Mouse (Mus musculus): ENCODE data around the gene Dpysl5. TPM values are rescaled to one million over a fixed set of nuclear protein-coding genes. Genes with fewer than 3 reads are reported as not detected.

Gene Dpysl5
- polyA plus RNA-seq, 1 experiment from 2014 or later = 91.8 TPM

GRCm38 (mm10) chr5:30762815-30763510, 51.6 kb downstream of the Dpysl5 start:
- no peak overlapping the region for H3K4me3 ChIP-seq (ENCODE audit: low read depth, low read length)
- peak overlapping the region; percentile 73 for H3K27ac ChIP-seq (ENCODE audit: low read depth, low read length)

GRCm38 (mm10) chr5:30763511-30763830, 52.1 kb downstream of the Dpysl5 start:
- Histone ChIP-seq H3K9ac (ENCODE audit: low read length) (peak overlapping the region; percentile 9; the same call in 1 of the 2 replicates), H3K9me3 (ENCODE audit: control insufficient read depth, low read length) (no peaks in the 10 kb centered on the region), H3K4me3 (ENCODE audit: low read depth, low read length) (no peak overlapping the region), H3K27me3 (ENCODE audit: control insufficient read depth, insufficient read depth, low read length) (no peaks in the 10 kb centered on the region), H3K27ac (ENCODE audit: low read depth, low read length) (peak overlapping the region; percentile 73; the same call in 1 of the 2 replicates), H3K4me1 (replicated peaks; ENCODE audit: control insufficient read depth, insufficient read depth, low read length) (peaks cover 12% of the 10 kb centered on the region), H3K4me2 (ENCODE audit: low read depth, low read length, severe bottlenecking) (no peak overlapping the region), H3K36me3 (ENCODE audit: control insufficient read depth, insufficient read depth, low read length) (no peaks in the 10 kb centered on the region)
- 61% methylated on average over 5 of the region's 5 CpGs for whole genome bisulfite sequencing
- DNase-seq (ENCODE audit: low spot score) (no peak), ATAC-seq (replicated peaks; ENCODE audit: low FRiP score) (no peak; the same call in 1 of the 2 replicates)

More at GRCm38 (mm10) chr5:30762815-30763510, 51.6 kb downstream of the Dpysl5 start:
- Histone ChIP-seq H3K4me2 (ENCODE audit: low read depth, low read length, severe bottlenecking) (0 out of 2 replicates have a peak overlapping the region, but pooled peaks have one; percentile 3), H3K27me3 (ENCODE audit: control insufficient read depth, insufficient read depth, low read length) (no peaks in the 10 kb centered on the region), H3K4me1 (replicated peaks; ENCODE audit: control insufficient read depth, insufficient read depth, low read length) (peaks cover 12% of the 10 kb centered on the region), H3K36me3 (ENCODE audit: control insufficient read depth, insufficient read depth, low read length) (no peaks in the 10 kb centered on the region), H3K9me3 (ENCODE audit: control insufficient read depth, low read length) (no peaks in the 10 kb centered on the region), H3K9ac (ENCODE audit: low read length) (no peak overlapping the region)
- ATAC-seq (replicated peaks; ENCODE audit: low FRiP score) (no peak; the same call in 1 of the 2 replicates), DNase-seq (ENCODE audit: low spot score) (no peak)
- 51% methylated on average over 14 of the region's 14 CpGs for WGBS

- peaks cover 12% of the 10 kb centered on the region for H3K4me1 ChIP-seq (replicated peaks; ENCODE audit: control insufficient read depth, insufficient read depth, low read length)
- no peaks in the 10 kb centered on the region for H3K27me3 ChIP-seq (ENCODE audit: control insufficient read depth, insufficient read depth, low read length)
- H3K27ac ChIP-seq (ENCODE audit: low read depth, low read length) = 0 out of 2 replicates have a peak overlapping the region, but pooled peaks have one; percentile 15
- ATAC-seq (replicated peaks; ENCODE audit: low FRiP score) = no peak
- no peak overlapping the region for H3K4me3 ChIP-seq (ENCODE audit: low read depth, low read length)
- H3K4me2 ChIP-seq (ENCODE audit: low read depth, low read length, severe bottlenecking) = no peak overlapping the region
- 74% methylated on average over 12 of the region's 12 CpGs for WGBS
- no peak for DNase-seq (ENCODE audit: low spot score)
- no peaks in the 10 kb centered on the region for H3K9me3 ChIP-seq (ENCODE audit: control insufficient read depth, low read length)
- H3K36me3 ChIP-seq (ENCODE audit: control insufficient read depth, insufficient read depth, low read length) = no peaks in the 10 kb centered on the region
- H3K9ac ChIP-seq (ENCODE audit: low read length) = no peak overlapping the region; the same call in 1 of the 2 replicates
Measured at GRCm38 (mm10) chr5:30765596-30766370, 54.4 kb downstream of the Dpysl5 start.

- WGBS = 82% methylated on average over 4 of the region's 4 CpGs
- H3K4me1 ChIP-seq (replicated peaks; ENCODE audit: control insufficient read depth, insufficient read depth, low read length) = peaks cover 8% of the 10 kb centered on the region
- no peak overlapping the region for H3K4me3 ChIP-seq (ENCODE audit: low read depth, low read length)
- H3K27ac ChIP-seq (ENCODE audit: low read depth, low read length) = peak overlapping the region; percentile 9
- no peaks in the 10 kb centered on the region for H3K36me3 ChIP-seq (ENCODE audit: control insufficient read depth, insufficient read depth, low read length)
- H3K9me3 ChIP-seq (ENCODE audit: control insufficient read depth, low read length) = no peaks in the 10 kb centered on the region
- H3K9ac ChIP-seq (ENCODE audit: low read length) = no peak overlapping the region
- H3K27me3 ChIP-seq (ENCODE audit: control insufficient read depth, insufficient read depth, low read length) = no peaks in the 10 kb centered on the region
- no peak for DNase-seq (ENCODE audit: low spot score)
- H3K4me2 ChIP-seq (ENCODE audit: low read depth, low read length, severe bottlenecking) = no peak overlapping the region
- ATAC-seq (replicated peaks; ENCODE audit: low FRiP score) = no peak
Measured at GRCm38 (mm10) chr5:30768082-30768481, 56.7 kb downstream of the Dpysl5 start.

- Histone ChIP-seq H3K4me2 (ENCODE audit: low read depth, low read length, severe bottlenecking) (no peak overlapping the region), H3K4me3 (ENCODE audit: low read depth, low read length) (no peak overlapping the region), H3K4me1 (replicated peaks; ENCODE audit: control insufficient read depth, insufficient read depth, low read length) (peaks cover 8% of the 10 kb centered on the region), H3K9ac (ENCODE audit: low read length) (no peak overlapping the region), H3K36me3 (ENCODE audit: control insufficient read depth, insufficient read depth, low read length) (no peaks in the 10 kb centered on the region), H3K9me3 (ENCODE audit: control insufficient read depth, low read length) (no peaks in the 10 kb centered on the region), H3K27me3 (ENCODE audit: control insufficient read depth, insufficient read depth, low read length) (no peaks in the 10 kb centered on the region), H3K27ac (ENCODE audit: low read depth, low read length) (no peak overlapping the region)
- ATAC-seq (replicated peaks; ENCODE audit: low FRiP score) (0 out of 2 replicates have a peak, but pooled peaks have one; percentile 33), DNase-seq (ENCODE audit: low spot score) (no peak)
- WGBS = 53% methylated on average over 9 of the region's 9 CpGs
Measured at GRCm38 (mm10) chr5:30768598-30768997, 57.2 kb downstream of the Dpysl5 start.

- Histone ChIP-seq H3K9me3 (ENCODE audit: control insufficient read depth, low read length) (no peaks in the 10 kb centered on the region), H3K27me3 (ENCODE audit: control insufficient read depth, insufficient read depth, low read length) (no peaks in the 10 kb centered on the region), H3K4me2 (ENCODE audit: low read depth, low read length, severe bottlenecking) (no peak overlapping the region), H3K36me3 (ENCODE audit: control insufficient read depth, insufficient read depth, low read length) (no peaks in the 10 kb centered on the region), H3K27ac (ENCODE audit: low read depth, low read length) (no peak overlapping the region), H3K4me3 (ENCODE audit: low read depth, low read length) (no peak overlapping the region), H3K9ac (ENCODE audit: low read length) (no peak overlapping the region), H3K4me1 (replicated peaks; ENCODE audit: control insufficient read depth, insufficient read depth, low read length) (peaks cover 6% of the 10 kb centered on the region)
- WGBS = 86% methylated on average over 9 of the region's 9 CpGs
- DNase-seq (ENCODE audit: low spot score) (no peak), ATAC-seq (replicated peaks; ENCODE audit: low FRiP score) (no peak)
Measured at GRCm38 (mm10) chr5:30769075-30769474, 57.7 kb downstream of the Dpysl5 start.

GRCm38 (mm10) chr5:30774601-30775371, 63.4 kb downstream of the Dpysl5 start:
- peak overlapping the region; percentile 22 for H3K4me3 ChIP-seq (ENCODE audit: low read depth, low read length)
- H3K9ac ChIP-seq (ENCODE audit: low read length) = peak overlapping the region; percentile 52
- peaks cover 4% of the 10 kb centered on the region; the same call in 1 of the 2 replicates for H3K4me1 ChIP-seq (replicated peaks; ENCODE audit: control insufficient read depth, insufficient read depth, low read length)
- peak; percentile 79 for ATAC-seq (replicated peaks; ENCODE audit: low FRiP score)
- peak overlapping the region; percentile 60 for H3K4me2 ChIP-seq (ENCODE audit: low read depth, low read length, severe bottlenecking)
- DNase-seq (ENCODE audit: low spot score) = peak; percentile 91
- H3K27me3 ChIP-seq (ENCODE audit: control insufficient read depth, insufficient read depth, low read length) = no peaks in the 10 kb centered on the region
- 6% methylated on average over 20 of the region's 20 CpGs for WGBS
- no peak overlapping the region; the same call in 1 of the 2 replicates for H3K27ac ChIP-seq (ENCODE audit: low read depth, low read length)
- H3K36me3 ChIP-seq (ENCODE audit: control insufficient read depth, insufficient read depth, low read length) = peaks cover 2% of the 10 kb centered on the region; the same call in 1 of the 2 replicates
- no peaks in the 10 kb centered on the region for H3K9me3 ChIP-seq (ENCODE audit: control insufficient read depth, low read length)

GRCm38 (mm10) chr5:30780699-30781098, 69.3 kb downstream of the Dpysl5 start:
- no peaks in the 10 kb centered on the region for H3K27me3 ChIP-seq (ENCODE audit: control insufficient read depth, insufficient read depth, low read length)
- peaks cover 12% of the 10 kb centered on the region for H3K36me3 ChIP-seq (ENCODE audit: control insufficient read depth, insufficient read depth, low read length)
- DNase-seq (ENCODE audit: low spot score) = no peak
- no peak for ATAC-seq (replicated peaks; ENCODE audit: low FRiP score)
- H3K4me2 ChIP-seq (ENCODE audit: low read depth, low read length, severe bottlenecking) = no peak overlapping the region
- H3K4me1 ChIP-seq (replicated peaks; ENCODE audit: control insufficient read depth, insufficient read depth, low read length) = no peaks in the 10 kb centered on the region
- 89% methylated on average over 9 of the region's 9 CpGs for WGBS
- no peak overlapping the region for H3K27ac ChIP-seq (ENCODE audit: low read depth, low read length)
- no peak overlapping the region for H3K4me3 ChIP-seq (ENCODE audit: low read depth, low read length)
- H3K9me3 ChIP-seq (ENCODE audit: control insufficient read depth, low read length) = no peaks in the 10 kb centered on the region
- no peak overlapping the region for H3K9ac ChIP-seq (ENCODE audit: low read length)
